20 mouse cellular contexts compared by ENCODE assay signal in genomic region chr5:111049584-111049983, GRCm38 (mm10).
DNase-seq lines count a peak whose midpoint lies in the region; ATAC-seq and TF ChIP-seq lines count a peak whose summit lies in the region.
"Had no signal": no experiment of that assay in that cellular context is flagged by ENCODE, and none has a peak within 500 bp of the region (broad histone marks: within the 10 kb centered on the region; RNA-seq: fewer than 3 reads in every experiment).

No protein-coding gene starts in this region.

- no peak overlapping the region for H3K4me3 ChIP-seq in forebrain, embryonic 15.5 days
- H3K4me3 ChIP-seq in forebrain, embryonic 11.5 days (ENCODE audit: low read depth, low read length), result no peak overlapping the region
- H3K4me3 ChIP-seq in lung, embryonic 15.5 days, result no peak overlapping the region
- no peak overlapping the region for H3K4me3 ChIP-seq in lung, adult 2 months (replicated peaks; ENCODE audit: extremely low read depth, low read depth, low read length)
- H3K4me3 ChIP-seq: embryonic facial prominence, embryonic 13.5 days; erythroblast, embryonic 14.5 days; kidney, embryonic 15.5 days; limb, embryonic 15.5 days; neural tube, embryonic 15.5 days had no signal

- TF ChIP-seq CTCF in lung, adult 2 months (IDR thresholded peaks at IDR 0.05; ENCODE audit: insufficient read depth, low read length), result no peak

- no peak overlapping the region for H3K4me2 ChIP-seq in forebrain, embryonic 15.5 days (replicated peaks)
- no peak overlapping the region for H3K4me2 ChIP-seq in forebrain, embryonic 11.5 days (ENCODE audit: low read depth, low read length, severe bottlenecking)
- H3K4me2 ChIP-seq in lung, embryonic 15.5 days, result no peak overlapping the region
- H3K4me2 ChIP-seq: embryonic facial prominence, embryonic 13.5 days; heart, embryonic 11.5 days; kidney, embryonic 15.5 days; limb, embryonic 15.5 days; midbrain, embryonic 11.5 days; neural tube, embryonic 15.5 days had no signal

- TF ChIP-seq POLR2A in lung, adult 2 months (IDR thresholded peaks at IDR 0.05; ENCODE audit: borderline replicate concordance, extremely low read depth, low read depth, low read length), result no peak

- no peak for ATAC-seq in forebrain, embryonic 15.5 days (replicated peaks)
- ATAC-seq in forebrain, embryonic 11.5 days (replicated peaks; ENCODE audit: low FRiP score), result no peak
- ATAC-seq in lung, embryonic 15.5 days (ENCODE audit: borderline replicate concordance, extremely low read depth, low FRiP score, low TSS enrichment), result no peak
- peak; percentile 50 for ATAC-seq in common myeloid progenitor, adult 5-6 weeks (replicated peaks; ENCODE audit: low read depth, poor library complexity, severe bottlenecking)
- ATAC-seq: activated CD4-positive, CD25-positive, alpha-beta regulatory T cell, adult 4 months; intestine, postnatal 0 days had no signal

- peak overlapping the region; percentile 64 for H3K27ac ChIP-seq in forebrain, embryonic 15.5 days (replicated peaks)
- H3K27ac ChIP-seq in forebrain, embryonic 11.5 days (ENCODE audit: low read depth, low read length), result no peak overlapping the region
- peak overlapping the region; percentile 64 for H3K27ac ChIP-seq in lung, embryonic 15.5 days
- H3K27ac ChIP-seq: embryonic facial prominence, embryonic 13.5 days; kidney, embryonic 15.5 days; liver, embryonic 14.5 days; neural tube, embryonic 15.5 days had no signal

- peaks cover 82% of the 10 kb centered on the region for H3K4me1 ChIP-seq in forebrain, embryonic 15.5 days
- peaks cover 5% of the 10 kb centered on the region; the same call in 1 of the 2 replicates for H3K4me1 ChIP-seq in forebrain, embryonic 11.5 days (replicated peaks; ENCODE audit: control insufficient read depth, insufficient read depth, low read length)
- peaks cover 51% of the 10 kb centered on the region for H3K4me1 ChIP-seq in lung, embryonic 15.5 days
- peaks cover 31% of the 10 kb centered on the region for H3K4me1 ChIP-seq in lung, adult 2 months (ENCODE audit: control insufficient read depth, insufficient read depth, low read length)

- WGBS in forebrain, embryonic 15.5 days, result 90% methylated on average over 4 of the region's 4 CpGs
- WGBS in forebrain, embryonic 11.5 days, result 93% methylated on average over 4 of the region's 4 CpGs
- WGBS in lung, embryonic 15.5 days, result 74% methylated on average over 4 of the region's 4 CpGs
- WGBS in lung, adult 2 months, result 68% methylated on average over 4 of the region's 4 CpGs

- no peak overlapping the region for H3K9ac ChIP-seq in forebrain, embryonic 15.5 days (replicated peaks)
- no peak overlapping the region for H3K9ac ChIP-seq in forebrain, embryonic 11.5 days (ENCODE audit: low read length)
- no peak overlapping the region for H3K9ac ChIP-seq in lung, embryonic 15.5 days
- H3K9ac ChIP-seq: embryonic facial prominence, embryonic 13.5 days; kidney, embryonic 15.5 days; limb, embryonic 15.5 days; liver, embryonic 14.5 days; neural tube, embryonic 15.5 days had no signal

- DNase-seq in forebrain, embryonic 11.5 days (ENCODE audit: low spot score), result no peak
- no peak for DNase-seq in lung, adult 2 months
- DNase-seq in splenic B cell, adult 2 months (ENCODE audit: low read depth, low spot score), result peak; percentile 54
- no peak for DNase-seq in right cerebral cortex, postnatal 10 days (ENCODE audit: low spot score in 2 of 2)
- DNase-seq in right cerebral cortex, adult 18-20 months, result no peak
- DNase-seq: adrenal gland, adult 8-10 months; kidney, postnatal 4 days had no signal

- no peaks in the 10 kb centered on the region for H3K36me3 ChIP-seq in forebrain, embryonic 15.5 days
- H3K36me3 ChIP-seq in forebrain, embryonic 11.5 days (ENCODE audit: control insufficient read depth, insufficient read depth, low read length), result no peaks in the 10 kb centered on the region
- no peaks in the 10 kb centered on the region for H3K36me3 ChIP-seq in lung, embryonic 15.5 days
- H3K36me3 ChIP-seq in splenic B cell, adult 2 months (ENCODE audit: control insufficient read depth, insufficient read depth, low read length, poor library complexity, severe bottlenecking), result no peaks in the 10 kb centered on the region
- H3K36me3 ChIP-seq: embryonic facial prominence, embryonic 13.5 days; kidney, embryonic 15.5 days; limb, embryonic 15.5 days; neural tube, embryonic 15.5 days had no signal

- H3K9me3 ChIP-seq in forebrain, embryonic 15.5 days, result no peaks in the 10 kb centered on the region
- no peaks in the 10 kb centered on the region; the same call in 1 of the 2 replicates for H3K9me3 ChIP-seq in forebrain, embryonic 11.5 days (ENCODE audit: control insufficient read depth, low read length)
- H3K9me3 ChIP-seq in lung, embryonic 15.5 days, result no peaks in the 10 kb centered on the region
- H3K9me3 ChIP-seq: embryonic facial prominence, embryonic 13.5 days; kidney, embryonic 15.5 days; limb, embryonic 15.5 days; neural tube, embryonic 15.5 days had no signal

- H3K27me3 ChIP-seq in forebrain, embryonic 15.5 days, result no peaks in the 10 kb centered on the region
- H3K27me3 ChIP-seq in forebrain, embryonic 11.5 days (ENCODE audit: control insufficient read depth, insufficient read depth, low read length), result no peaks in the 10 kb centered on the region
- H3K27me3 ChIP-seq in lung, embryonic 15.5 days, result no peaks in the 10 kb centered on the region
- no peaks in the 10 kb centered on the region for H3K27me3 ChIP-seq in splenic B cell, adult 2 months (ENCODE audit: control insufficient read depth, insufficient read depth, low read length, poor library complexity, severe bottlenecking)
- H3K27me3 ChIP-seq: embryonic facial prominence, embryonic 13.5 days; kidney, embryonic 15.5 days; limb, embryonic 15.5 days; neural tube, embryonic 15.5 days had no signal
